Mouse (Mus musculus) ES-E14 (cell line): ENCODE measurements around the gene Blmh. TPM values are rescaled to one million over a fixed set of nuclear protein-coding genes. Genes with fewer than 3 reads are reported as not detected.

Source experiments
- DNase-seq: peaks from one replicate; pipeline ENCODE4 v3.0.0-alpha.2; 2013; ENCODE audit warnings: low read depth, low spot score
- H3K27ac ChIP-seq: 2 replicates; pipeline ENCODE4 v1.5.1; 2012; ENCODE audit warnings: low read depth, mild to moderate bottlenecking, low read length, moderate library complexity, mixed read lengths; ENCODE audit not compliant: poor library complexity, insufficient read depth, severe bottlenecking
- H3K36me3 ChIP-seq: 2 replicates; pipeline ENCODE4 v1.6.1; 2012; ENCODE audit warnings: mild to moderate bottlenecking, low read length, moderate library complexity, mixed read lengths; ENCODE audit not compliant: control insufficient read depth, poor library complexity, insufficient read depth, severe bottlenecking
- H3K4me1 ChIP-seq, 2 experiments: fragments of 150-350 bp in 1 of 2; sonication (generic) in 1 of 2; 2 replicates each; pipeline ENCODE4 v1.6.1; 2012; ENCODE audit warnings: low read length in 2 of 2, mild to moderate bottlenecking in 1 of 2, mixed read lengths in 1 of 2; ENCODE audit not compliant: control insufficient read depth in 2 of 2, insufficient read depth in 2 of 2, poor library complexity in 1 of 2
- H3K4me3 ChIP-seq, 2 experiments: fragments of 150-350 bp in 1 of 2; sonication (generic) in 1 of 2; 2 replicates each; pipeline ENCODE4 v1.5.1; 2012; ENCODE audit warnings: low read length in 2 of 2, low read depth in 1 of 2, mild to moderate bottlenecking in 1 of 2, mixed read lengths in 1 of 2; ENCODE audit not compliant: insufficient read depth in 1 of 2, poor library complexity in 1 of 2, severe bottlenecking in 1 of 2
- H3K9ac ChIP-seq: 2 replicates; pipeline ENCODE4 v1.6.1; 2012; ENCODE audit warnings: low read depth, mild to moderate bottlenecking, low read length, mixed read lengths; ENCODE audit not compliant: poor library complexity, insufficient read depth, severe bottlenecking
- H3K9me3 ChIP-seq: fragments of 150-350 bp; sonication (generic); 2 replicates; pipeline ENCODE4 v1.6.1; 2012; ENCODE audit warnings: low read depth, mild to moderate bottlenecking, low read length; ENCODE audit not compliant: control insufficient read depth, insufficient read depth
- CHD2 ChIP-seq: IDR thresholded peaks from 2 replicates; pipeline ENCODE4 v1.6.1; 2014; ENCODE audit warnings: mild to moderate bottlenecking, low read depth, low read length, inconsistent platforms
- HCFC1 ChIP-seq: IDR thresholded peaks from 2 replicates; pipeline ENCODE4 v1.6.1; 2012; ENCODE audit warnings: low read length, inconsistent platforms, borderline replicate concordance; ENCODE audit not compliant: insufficient read depth
- MAFK ChIP-seq: IDR thresholded peaks from 2 replicates; pipeline ENCODE4 v1.6.1; 2014; ENCODE audit warnings: mild to moderate bottlenecking, low read depth, low read length, inconsistent platforms; ENCODE audit not compliant: insufficient read depth
- ZC3H11A ChIP-seq: IDR thresholded peaks from 2 replicates; pipeline ENCODE4 v1.6.1; 2012; ENCODE audit warnings: low read depth, mild to moderate bottlenecking, inconsistent platforms, low read length, borderline replicate concordance
- ZNF384 ChIP-seq: IDR thresholded peaks from 2 replicates; pipeline ENCODE4 v1.6.1; 2012; ENCODE audit warnings: low read depth, low read length, inconsistent platforms
- in situ Hi-C, 2 experiments: fragments of 600-800 bp; cut with MboI; formaldehyde crosslinking; loops; one replicate each; pipeline ENCODE4 v1.15.1; 2025; ENCODE audit warnings: low sequenced_read_pairs in 2 of 2, inconsistent platforms in 1 of 2; ENCODE audit not compliant: unreplicated experiment in 2 of 2
- total RNA-seq: library from RNA; depleted of rRNA; stranded (reverse); fragments of 300-350 nt; gene quantifications from 2 replicates; pipeline ENCODE4 v1.2.3, GENCODE M21; 2012

The Blmh gene
- total RNA-seq, 1 experiment = 98.8 TPM

GRCm38 (mm10) chr11:76997916-76998704, 73.5 kb downstream of the Blmh start, which contains the start of gene Slc6a4:
TSS of gene Slc6a4 (plus strand) at chr11:76998603.
- H3K27ac ChIP-seq = no peak within 1 kb of the TSS
- peak within 1 kb of the TSS; percentile 31 to 39 for H3K4me3 ChIP-seq
- peak; percentile 13 for DNase-seq
- no peak within 1 kb of the TSS; the same call in 1 of the 2 replicates for H3K9ac ChIP-seq
- H3K9me3 ChIP-seq = no peaks in the 10 kb centered on the region
- H3K4me1 ChIP-seq = peaks cover 3 to 4% of the 10 kb centered on the region in 2 experiments; a peak in 1 of 4 replicates
- TF ChIP-seq ZNF384 = no peak
- TF ChIP-seq ZC3H11A = no peak
- no peak for TF ChIP-seq MAFK
- no peak for TF ChIP-seq HCFC1
- no peak for TF ChIP-seq CHD2
- H3K36me3 ChIP-seq = no peaks in the 10 kb centered on the region
- in situ Hi-C loops = no loop called here

- peak overlapping the region; percentile 20 to 34; a peak in 3 of 4 replicates for H3K4me3 ChIP-seq
- H3K9ac ChIP-seq = no peak overlapping the region
- in situ Hi-C loops = no loop called here
- H3K4me1 ChIP-seq = peaks cover 3 to 4% of the 10 kb centered on the region in 2 experiments; a peak in 1 of 4 replicates
- H3K36me3 ChIP-seq = no peaks in the 10 kb centered on the region
- DNase-seq = peak; percentile 21
- H3K9me3 ChIP-seq = no peaks in the 10 kb centered on the region
- no peak for TF ChIP-seq HCFC1
- H3K27ac ChIP-seq = no peak overlapping the region
Measured at GRCm38 (mm10) chr11:76998705-76999226, 74.2 kb downstream of the Blmh start.

- no peak for TF ChIP-seq HCFC1
- TF ChIP-seq MAFK = no peak
- TF ChIP-seq ZNF384 = no peak
- TF ChIP-seq CHD2 = no peak
- no peak for TF ChIP-seq ZC3H11A
- no peaks in the 10 kb centered on the region for H3K36me3 ChIP-seq
- in situ Hi-C loops = no loop called here
- no peak overlapping the region for H3K4me3 ChIP-seq
- H3K9ac ChIP-seq = no peak overlapping the region
- H3K9me3 ChIP-seq = no peaks in the 10 kb centered on the region
- no peak overlapping the region for H3K27ac ChIP-seq
- no peak for DNase-seq
- peaks cover 0 to 4% of the 10 kb centered on the region in 2 experiments; a peak in 1 of 4 replicates for H3K4me1 ChIP-seq
Measured at GRCm38 (mm10) chr11:77000741-77001140, 76.1 kb downstream of the Blmh start.

- Histone ChIP-seq H3K9ac (no peak overlapping the region), H3K36me3 (no peaks in the 10 kb centered on the region), H3K27ac (no peak overlapping the region), H3K9me3 (no peaks in the 10 kb centered on the region), H3K4me1 (peaks cover 0 to 4% of the 10 kb centered on the region in 2 experiments; a peak in 1 of 4 replicates), H3K4me3 (no peak overlapping the region)
- no peak for DNase-seq
- no peak for TF ChIP-seq HCFC1
- no peak for TF ChIP-seq MAFK
- no peak for TF ChIP-seq ZNF384
- TF ChIP-seq CHD2 = no peak
- no peak for TF ChIP-seq ZC3H11A
- in situ Hi-C loops = no loop called here
Measured at GRCm38 (mm10) chr11:77002361-77002760, 77.8 kb downstream of the Blmh start.
